ENCODE assay signal across 8 mouse cellular contexts in genomic region chr11:112784903-112785381, GRCm38 (mm10). TPM values are rescaled to one million over a fixed set of nuclear protein-coding genes. Genes with fewer than 3 reads are reported as not detected.
DNase-seq lines count a peak whose midpoint lies in the region; ATAC-seq and TF ChIP-seq lines count a peak whose summit lies in the region.

No protein-coding gene starts in this region.

- peak overlapping the region; percentile 79 for H3K4me3 ChIP-seq in embryonic facial prominence, embryonic 11.5 days (ENCODE audit: low read depth, low read length)
- H3K4me3 ChIP-seq in hindbrain, embryonic 11.5 days (ENCODE audit: low read depth, low read length) = peak overlapping the region; percentile 87
- H3K4me3 ChIP-seq in liver, embryonic 14.5 days (ENCODE audit: insufficient read depth in 1 of 2, low read depth in 2 of 2, low read length in 2 of 2) = no peak overlapping the region

- peak; percentile 35 for ATAC-seq in embryonic facial prominence, embryonic 11.5 days (replicated peaks; ENCODE audit: insufficient number of reproducible peaks, low FRiP score, low TSS enrichment, low read depth)
- peak; percentile 42; the same call in 1 of the 2 replicates for ATAC-seq in hindbrain, embryonic 11.5 days (ENCODE audit: low FRiP score)
- no peak for ATAC-seq in liver, embryonic 14.5 days (ENCODE audit: insufficient read depth)

- H3K27ac ChIP-seq in embryonic facial prominence, embryonic 11.5 days (replicated peaks; ENCODE audit: low read depth, low read length) = peak overlapping the region; percentile 16; the same call in 1 of the 2 replicates
- peak overlapping the region; percentile 62 for H3K27ac ChIP-seq in hindbrain, embryonic 11.5 days (ENCODE audit: low read depth, low read length)
- no peak overlapping the region for H3K27ac ChIP-seq in liver, embryonic 14.5 days

- peak; percentile 21 for DNase-seq in layer of hippocampus, adult 9-11 months
- DNase-seq in layer of hippocampus, adult 9-10 months (ENCODE audit: low spot score) = no peak
- DNase-seq in embryonic facial prominence, embryonic 11.5 days (ENCODE audit: low spot score) = peak; percentile 51
- peak; percentile 70 for DNase-seq in hindbrain, embryonic 11.5 days (ENCODE audit: low spot score)
- DNase-seq in liver, embryonic 14.5 days (ENCODE audit: low read depth in 3 of 3, low spot score in 3 of 3) = no peak
- DNase-seq in right cerebral cortex, postnatal 10 days (ENCODE audit: low spot score in 2 of 2) = peak; percentile 59 to 66
- DNase-seq in spleen, adult 12 weeks (ENCODE audit: low spot score) = no peak
- no peak for DNase-seq in gastrocnemius, postnatal 10 days

- peaks cover 11% of the 10 kb centered on the region for H3K4me1 ChIP-seq in embryonic facial prominence, embryonic 11.5 days (ENCODE audit: control insufficient read depth, insufficient read depth, low read length)
- H3K4me1 ChIP-seq in hindbrain, embryonic 11.5 days (replicated peaks; ENCODE audit: control insufficient read depth, insufficient read depth, low read length) = peaks cover 8% of the 10 kb centered on the region
- H3K4me1 ChIP-seq in liver, embryonic 14.5 days (replicated peaks; ENCODE audit: control insufficient read depth in 2 of 2, insufficient read depth in 2 of 2, low read length in 1 of 2) = no peaks in the 10 kb centered on the region

- H3K4me2 ChIP-seq in embryonic facial prominence, embryonic 11.5 days (ENCODE audit: low read depth, low read length) = peak overlapping the region; percentile 96
- H3K4me2 ChIP-seq in hindbrain, embryonic 11.5 days (replicated peaks; ENCODE audit: low read depth, low read length) = peak overlapping the region; percentile 93
- peak overlapping the region; percentile 33 for H3K4me2 ChIP-seq in liver, embryonic 14.5 days (ENCODE audit: low read depth)

- peak overlapping the region; percentile 85 for H3K9ac ChIP-seq in embryonic facial prominence, embryonic 11.5 days (replicated peaks; ENCODE audit: low read length)
- H3K9ac ChIP-seq in hindbrain, embryonic 11.5 days (ENCODE audit: low read depth, low read length) = peak overlapping the region; percentile 91
- no peak overlapping the region for H3K9ac ChIP-seq in liver, embryonic 14.5 days (replicated peaks)

- TF ChIP-seq CTCF in liver, embryonic 14.5 days (IDR thresholded peaks at IDR 0.05; ENCODE audit: low read depth) = no peak

- H3K27me3 ChIP-seq in embryonic facial prominence, embryonic 11.5 days (ENCODE audit: control insufficient read depth, insufficient read depth, low read length) = no peaks in the 10 kb centered on the region; the same call in 1 of the 2 replicates
- no peaks in the 10 kb centered on the region for H3K27me3 ChIP-seq in hindbrain, embryonic 11.5 days (ENCODE audit: control insufficient read depth, insufficient read depth, low read length)
- H3K27me3 ChIP-seq in liver, embryonic 14.5 days (ENCODE audit: control insufficient read depth, insufficient read depth, low read length) = peaks cover 56% of the 10 kb centered on the region

- no peaks in the 10 kb centered on the region for H3K9me3 ChIP-seq in embryonic facial prominence, embryonic 11.5 days (replicated peaks; ENCODE audit: control insufficient read depth, low read length)
- no peaks in the 10 kb centered on the region for H3K9me3 ChIP-seq in hindbrain, embryonic 11.5 days (ENCODE audit: control insufficient read depth, low read length)
- H3K9me3 ChIP-seq in liver, embryonic 14.5 days (ENCODE audit: control insufficient read depth, low read length) = no peaks in the 10 kb centered on the region

- WGBS in embryonic facial prominence, embryonic 11.5 days = 3% methylated on average over 23 of the region's 34 CpGs
- WGBS in hindbrain, embryonic 11.5 days = 2% methylated on average over 33 of the region's 34 CpGs
- 5% methylated on average over 32 of the region's 34 CpGs for WGBS in liver, embryonic 14.5 days (ENCODE audit: insufficient replicate concordance)

- no peak for TF ChIP-seq EP300 in liver, embryonic 14.5 days (IDR thresholded peaks at IDR 0.05; ENCODE audit: low read depth)

- no peaks in the 10 kb centered on the region for H3K36me3 ChIP-seq in embryonic facial prominence, embryonic 11.5 days (replicated peaks; ENCODE audit: control insufficient read depth, insufficient read depth, low read depth, low read length)
- no peaks in the 10 kb centered on the region for H3K36me3 ChIP-seq in hindbrain, embryonic 11.5 days (ENCODE audit: control insufficient read depth, insufficient read depth, low read length)
- no peaks in the 10 kb centered on the region for H3K36me3 ChIP-seq in liver, embryonic 14.5 days (replicated peaks; ENCODE audit: control insufficient read depth, insufficient read depth, low read depth)

RNA-seq across cellular contexts. Expression of gene Sox9, which starts 2.9 kb away (rescaled TPM):
- 91.9 and 93.0 TPM in 2 replicates for polyA plus RNA-seq in embryonic facial prominence, embryonic 11.5 days (2014; fragmentation: Nextera tagmentation; extraction: Ambion mirVana)
- polyA plus RNA-seq in hindbrain, embryonic 11.5 days (2014; fragmentation: Nextera tagmentation; extraction: Ambion mirVana) = 127 and 137 TPM in 2 replicates
- polyA plus RNA-seq in liver, embryonic 14.5 days (2012; rRNA removed) = 0.29 and 0.30 TPM in 2 replicates
- 0.43 and 0.60 TPM in 2 replicates for polyA plus RNA-seq in liver, embryonic 14.5 days (2014; fragmentation: Nextera tagmentation; extraction: Ambion mirVana)
- total RNA-seq in gastrocnemius, postnatal 10 days (2021) = 1 to 10 TPM; 2.1 to 2.7 TPM

Comparison
In these comparisons a context has a peak if more than half of its experiments do, and no peak if none do; other contexts are left out.
1. DNase-seq: peak in layer of hippocampus, adult 9-11 months (single experiment), embryonic facial prominence, embryonic 11.5 days (single experiment), hindbrain, embryonic 11.5 days (single experiment) and right cerebral cortex, postnatal 10 days (2 of 2); none in layer of hippocampus, adult 9-10 months (single experiment), liver, embryonic 14.5 days (0 of 3), spleen, adult 12 weeks (single experiment) and gastrocnemius, postnatal 10 days (single experiment).
2. H3K4me2 ChIP-seq: peak in every context shown above with its lines; median percentile 96 in embryonic facial prominence, embryonic 11.5 days; 93 in hindbrain, embryonic 11.5 days; 33 in liver, embryonic 14.5 days.
3. H3K4me3 ChIP-seq: peak in embryonic facial prominence, embryonic 11.5 days (single experiment) and hindbrain, embryonic 11.5 days (single experiment); none in liver, embryonic 14.5 days (0 of 2).
4. RNA of gene Sox9, which starts 2.9 kb away (polyA plus RNA-seq): 127 to 137 TPM in hindbrain, embryonic 11.5 days and 91.9 to 93.0 TPM in embryonic facial prominence, embryonic 11.5 days; 0.29 to 0.60 TPM in liver, embryonic 14.5 days; every median in the first group is over 10 times any median in the second.